Mouse (Mus musculus) kidney, adult 2 months (tissue): Measurements from ENCODE around the gene Chl1. TPM values are rescaled to one million over a fixed set of nuclear protein-coding genes. Genes with fewer than 3 reads are reported as not detected.

Source experiments
- DNase-seq: peaks from one replicate; pipeline ENCODE4 v3.0.0; 2021
- H3K27ac ChIP-seq: fragments of 200-500 bp; 2 replicates; pipeline ENCODE4 v1.5.1; 2012; ENCODE audit warnings: low read depth, low read length, control low read depth, inconsistent platforms; ENCODE audit not compliant: insufficient read depth
- H3K27me3 ChIP-seq: fragments of 200-500 bp; replicated peaks from 2 replicates; pipeline ENCODE4 v1.6.1; 2012; ENCODE audit warnings: mild to moderate bottlenecking, moderate library complexity, low read length, inconsistent platforms; ENCODE audit not compliant: control insufficient read depth, insufficient read depth
- H3K36me3 ChIP-seq: fragments of 200-500 bp; 2 replicates; pipeline ENCODE4 v1.6.1; 2012; ENCODE audit warnings: mild to moderate bottlenecking, moderate library complexity, low read length, inconsistent platforms; ENCODE audit not compliant: control insufficient read depth, insufficient read depth
- H3K4me1 ChIP-seq: fragments of 200-500 bp; 2 replicates; pipeline ENCODE4 v1.6.1; 2011; ENCODE audit warnings: low read length; ENCODE audit not compliant: control insufficient read depth, insufficient read depth
- H3K4me3 ChIP-seq: fragments of 200-500 bp; 2 replicates; pipeline ENCODE4 v1.5.1; 2011; ENCODE audit warnings: mild to moderate bottlenecking, low read depth, low read length, control low read depth; ENCODE audit not compliant: insufficient read depth
- CTCF ChIP-seq: fragments of 200-500 bp; conservative IDR thresholded peaks from 2 replicates; pipeline ENCODE4 v1.5.1; 2011; ENCODE audit warnings: low read depth, mild to moderate bottlenecking, control low read depth, low read length, moderate library complexity, mixed read lengths; ENCODE audit not compliant: insufficient read depth, insufficient read length
- POLR2A ChIP-seq: fragments of 200-500 bp; IDR thresholded peaks from one replicate; pipeline ENCODE4 v1.6.1; 2011; ENCODE audit warnings: low read depth, low read length, control low read depth
- WGBS: fragments of 180-500 bp; shearing (Covaris S2); methylation state at CpG from one replicate; pipeline ENCODE4 v1.1.7; 2018; 5-methylcytosine and 5-hydroxymethylcytosine counted together
- polyA plus RNA-seq: library from polyadenylated mRNA; depleted of rRNA; stranded (reverse); fragments of >200 nt; gene quantifications from 2 replicates; pipeline ENCODE4 v1.2.3, GENCODE M21; 2012

The Chl1 gene
- polyA plus RNA-seq, 1 experiment: 0.42 TPM

- no peak for TF ChIP-seq CTCF
- no peak for TF ChIP-seq POLR2A
- Histone ChIP-seq H3K36me3 (no peaks in the 10 kb centered on the region), H3K27me3 (no peaks in the 10 kb centered on the region), H3K4me3 (no peak overlapping the region), H3K4me1 (no peaks in the 10 kb centered on the region), H3K27ac (no peak overlapping the region)
- WGBS: 61% methylated on average over 1 of the region's 1 CpGs
- no peak for DNase-seq
These were observed 33.4 kb downstream of the Chl1 start for GRCm38 (mm10) chr6:103543753-103544152.

- TF ChIP-seq POLR2A (no peak), CTCF (no peak)
- H3K4me1 ChIP-seq: no peaks in the 10 kb centered on the region
- H3K27me3 ChIP-seq: no peaks in the 10 kb centered on the region
- DNase-seq: no peak
- H3K4me3 ChIP-seq: no peak overlapping the region
- no peak overlapping the region for H3K27ac ChIP-seq
- 53% methylated on average over 3 of the region's 3 CpGs for WGBS
- no peaks in the 10 kb centered on the region for H3K36me3 ChIP-seq
These were observed 35.9 kb downstream of the Chl1 start for GRCm38 (mm10) chr6:103546314-103546713.

GRCm38 (mm10) chr6:103549929-103550328 lies 39.5 kb downstream of the Chl1 start:
- no peaks in the 10 kb centered on the region for H3K4me1 ChIP-seq
- TF ChIP-seq POLR2A: no peak
- TF ChIP-seq CTCF: no peak
- no peaks in the 10 kb centered on the region for H3K36me3 ChIP-seq
- no peak overlapping the region for H3K27ac ChIP-seq
- no peaks in the 10 kb centered on the region for H3K27me3 ChIP-seq
- no peak for DNase-seq
- H3K4me3 ChIP-seq: no peak overlapping the region
- WGBS: 74% methylated on average over 4 of the region's 4 CpGs

- H3K36me3 ChIP-seq: no peaks in the 10 kb centered on the region
- no peak overlapping the region for H3K27ac ChIP-seq
- H3K4me1 ChIP-seq: no peaks in the 10 kb centered on the region
- TF ChIP-seq CTCF (no peak), POLR2A (no peak)
- no peak for DNase-seq
- WGBS: 68% methylated on average over 5 of the region's 5 CpGs
- H3K4me3 ChIP-seq: no peak overlapping the region
- no peaks in the 10 kb centered on the region for H3K27me3 ChIP-seq
These were observed 47.9 kb downstream of the Chl1 start for GRCm38 (mm10) chr6:103558037-103558893.

GRCm38 (mm10) chr6:103558894-103559225 lies 48.5 kb downstream of the Chl1 start:
- no peak for TF ChIP-seq CTCF
- TF ChIP-seq POLR2A: no peak
- H3K27ac ChIP-seq: no peak overlapping the region
- H3K4me1 ChIP-seq: no peaks in the 10 kb centered on the region
- H3K36me3 ChIP-seq: no peaks in the 10 kb centered on the region
- H3K27me3 ChIP-seq: no peaks in the 10 kb centered on the region
- no peak for DNase-seq
- H3K4me3 ChIP-seq: no peak overlapping the region
- 62% methylated on average over 3 of the region's 3 CpGs for WGBS

- Histone ChIP-seq H3K27ac (no peak overlapping the region), H3K4me3 (no peak overlapping the region), H3K36me3 (no peaks in the 10 kb centered on the region), H3K4me1 (no peaks in the 10 kb centered on the region), H3K27me3 (no peaks in the 10 kb centered on the region)
- DNase-seq: no peak
- TF ChIP-seq CTCF (no peak), POLR2A (no peak)
- WGBS: 77% methylated on average over 2 of the region's 2 CpGs
These were observed 49.0 kb downstream of the Chl1 start for GRCm38 (mm10) chr6:103559344-103559743.

- no peak overlapping the region for H3K27ac ChIP-seq
- no peak for DNase-seq
- TF ChIP-seq CTCF: no peak
- no peak for TF ChIP-seq POLR2A
- WGBS: 42% methylated on average over 6 of the region's 6 CpGs
- no peaks in the 10 kb centered on the region for H3K4me1 ChIP-seq
- H3K36me3 ChIP-seq: no peaks in the 10 kb centered on the region
- H3K4me3 ChIP-seq: no peak overlapping the region
- H3K27me3 ChIP-seq: no peaks in the 10 kb centered on the region
These were observed 54.4 kb downstream of the Chl1 start for GRCm38 (mm10) chr6:103564811-103565210.

GRCm38 (mm10) chr6:103567247-103567646 lies 56.9 kb downstream of the Chl1 start:
- Histone ChIP-seq H3K4me3 (no peak overlapping the region), H3K4me1 (no peaks in the 10 kb centered on the region), H3K36me3 (no peaks in the 10 kb centered on the region), H3K27me3 (no peaks in the 10 kb centered on the region), H3K27ac (no peak overlapping the region)
- no peak for DNase-seq
- WGBS: 60% methylated on average over 2 of the region's 2 CpGs
- TF ChIP-seq CTCF (no peak), POLR2A (no peak)
